Mouse (Mus musculus) midbrain, embryonic 10.5 days (tissue): ENCODE data around the gene Kcnab2. TPM values are rescaled to one million over a fixed set of nuclear protein-coding genes. Genes with fewer than 3 reads are reported as not detected.

ENCODE experiments used
- DNase-seq: peaks from one replicate; pipeline ENCODE4 v3.0.0-alpha.2; 2017; ENCODE audit warnings: low spot score
- H3K27ac ChIP-seq: fragments of 300-500 bp; sonication (generic); replicated peaks from 2 replicates; pipeline ENCODE4 v1.5.1; 2016; ENCODE audit warnings: mild to moderate bottlenecking
- H3K27me3 ChIP-seq: fragments of 300-500 bp; sonication (generic); 2 replicates; pipeline ENCODE4 v1.6.1; 2016; ENCODE audit warnings: low read depth, mild to moderate bottlenecking; ENCODE audit not compliant: poor library complexity, severe bottlenecking
- H3K36me3 ChIP-seq: fragments of 300-500 bp; sonication (generic); 2 replicates; pipeline ENCODE4 v1.6.1; 2016; ENCODE audit warnings: mild to moderate bottlenecking, moderate library complexity
- H3K4me1 ChIP-seq: fragments of 300-500 bp; sonication (generic); 2 replicates; pipeline ENCODE4 v1.6.1; 2016
- H3K4me3 ChIP-seq: fragments of 300-500 bp; sonication (generic); 2 replicates; pipeline ENCODE4 v1.5.1; 2016; ENCODE audit warnings: mild to moderate bottlenecking, moderate library complexity
- H3K9me3 ChIP-seq: fragments of 300-500 bp; sonication (generic); replicated peaks from 2 replicates; pipeline ENCODE4 v1.6.1; 2016; ENCODE audit warnings: mild to moderate bottlenecking
- WGBS: fragments of 180-500 bp; shearing (Covaris S2); methylation state at CpG from one replicate; pipeline ENCODE4 v1.1.7; 2016; 5-methylcytosine and 5-hydroxymethylcytosine counted together
- polyA plus RNA-seq: library from polyadenylated mRNA; unstranded; fragments of >200 nt; fragmentation: Nextera tagmentation; extraction: Ambion mirVana; gene quantifications from 2 replicates; pipeline ENCODE4 v1.2.1, GENCODE M21; 2016

Gene Kcnab2
- polyA plus RNA-seq, 1 experiment from 2014 or later: 12.2 TPM

- no peak for DNase-seq
- H3K27ac ChIP-seq: 0 out of 2 replicates have a peak overlapping the region, but pooled peaks have one; percentile 28
- WGBS: 84% methylated on average over 22 of the region's 22 CpGs
Measured at GRCm38 (mm10) chr4:152447731-152448665, 29.7 kb downstream of the Kcnab2 start.

GRCm38 (mm10) chr4:152446178-152446577, 31.5 kb downstream of the Kcnab2 start:
- H3K4me3 ChIP-seq: no peak overlapping the region
- peaks cover 16% of the 10 kb centered on the region; the same call in 1 of the 2 replicates for H3K4me1 ChIP-seq
- no peak overlapping the region for H3K27ac ChIP-seq
- WGBS: 95% methylated on average over 10 of the region's 10 CpGs
- no peaks in the 10 kb centered on the region for H3K9me3 ChIP-seq
- H3K27me3 ChIP-seq: no peaks in the 10 kb centered on the region
- no peak for DNase-seq
- no peaks in the 10 kb centered on the region for H3K36me3 ChIP-seq

More at GRCm38 (mm10) chr4:152447731-152448665, 29.7 kb downstream of the Kcnab2 start:
- Histone ChIP-seq H3K9me3 (no peaks in the 10 kb centered on the region), H3K4me1 (peaks cover 17% of the 10 kb centered on the region), H3K36me3 (no peaks in the 10 kb centered on the region), H3K4me3 (no peak overlapping the region), H3K27me3 (no peaks in the 10 kb centered on the region)

- Histone ChIP-seq H3K4me3 (no peak overlapping the region), H3K27ac (no peak overlapping the region), H3K27me3 (no peaks in the 10 kb centered on the region), H3K36me3 (no peaks in the 10 kb centered on the region), H3K9me3 (no peaks in the 10 kb centered on the region), H3K4me1 (0 out of 2 replicates have a peak, but pooled peaks cover 10% of the 10 kb centered on the region)
- no peak for DNase-seq
- WGBS: 35% methylated on average over 9 of the region's 9 CpGs
Measured at GRCm38 (mm10) chr4:152441536-152441935, 36.1 kb downstream of the Kcnab2 start.

GRCm38 (mm10) chr4:152440882-152441281, 36.8 kb downstream of the Kcnab2 start:
- Histone ChIP-seq H3K4me3 (no peak overlapping the region), H3K4me1 (peaks cover 11% of the 10 kb centered on the region; the same call in 1 of the 2 replicates), H3K36me3 (no peaks in the 10 kb centered on the region), H3K27me3 (no peaks in the 10 kb centered on the region), H3K9me3 (no peaks in the 10 kb centered on the region), H3K27ac (no peak overlapping the region)
- WGBS: 66% methylated on average over 9 of the region's 9 CpGs
- DNase-seq: no peak

GRCm38 (mm10) chr4:152435255-152435654, 42.4 kb downstream of the Kcnab2 start:
- Histone ChIP-seq H3K27ac (peak overlapping the region; percentile 69), H3K27me3 (peaks cover 20% of the 10 kb centered on the region), H3K9me3 (no peaks in the 10 kb centered on the region), H3K4me1 (peaks cover 14% of the 10 kb centered on the region), H3K4me3 (peak overlapping the region; percentile 47), H3K36me3 (no peaks in the 10 kb centered on the region)
- DNase-seq: peak; percentile 85
- WGBS: 11% methylated on average over 10 of the region's 10 CpGs

GRCm38 (mm10) chr4:152434836-152435235, 42.8 kb downstream of the Kcnab2 start:
- peak overlapping the region; percentile 47 for H3K4me3 ChIP-seq
- peak overlapping the region; percentile 69 for H3K27ac ChIP-seq
- DNase-seq: peak; percentile 91
- peaks cover 20% of the 10 kb centered on the region for H3K27me3 ChIP-seq
- no peaks in the 10 kb centered on the region for H3K9me3 ChIP-seq
- peaks cover 14% of the 10 kb centered on the region for H3K4me1 ChIP-seq
- no peaks in the 10 kb centered on the region for H3K36me3 ChIP-seq
- under 1% methylated on average over 9 of the region's 9 CpGs for WGBS

- DNase-seq: peak; percentile 40
- WGBS: 55% methylated on average over 5 of the region's 5 CpGs
Measured at GRCm38 (mm10) chr4:152432308-152432707, 45.4 kb downstream of the Kcnab2 start.

GRCm38 (mm10) chr4:152428259-152428658, 49.4 kb downstream of the Kcnab2 start:
- no peaks in the 10 kb centered on the region for H3K9me3 ChIP-seq
- DNase-seq: no peak
- 50% methylated on average over 8 of the region's 8 CpGs for WGBS
- H3K36me3 ChIP-seq: no peaks in the 10 kb centered on the region
- H3K27ac ChIP-seq: 0 out of 2 replicates have a peak overlapping the region, but pooled peaks have one; percentile 33
- peaks cover 12% of the 10 kb centered on the region for H3K4me1 ChIP-seq
- peaks cover 3% of the 10 kb centered on the region; the same call in 1 of the 2 replicates for H3K27me3 ChIP-seq
- no peak overlapping the region for H3K4me3 ChIP-seq

More at GRCm38 (mm10) chr4:152432308-152432707, 45.4 kb downstream of the Kcnab2 start:
- H3K36me3 ChIP-seq: no peaks in the 10 kb centered on the region
- peaks cover 26% of the 10 kb centered on the region for H3K4me1 ChIP-seq
- no peak overlapping the region for H3K4me3 ChIP-seq
- no peaks in the 10 kb centered on the region for H3K9me3 ChIP-seq
- no peak overlapping the region for H3K27ac ChIP-seq
- peaks cover 20% of the 10 kb centered on the region for H3K27me3 ChIP-seq

- Histone ChIP-seq H3K4me3 (no peak overlapping the region), H3K9me3 (no peaks in the 10 kb centered on the region), H3K36me3 (no peaks in the 10 kb centered on the region), H3K27ac (no peak overlapping the region), H3K4me1 (peaks cover 15% of the 10 kb centered on the region), H3K27me3 (no peaks in the 10 kb centered on the region)
- 74% methylated on average over 5 of the region's 5 CpGs for WGBS
- peak; percentile 32 for DNase-seq
Measured at GRCm38 (mm10) chr4:152424922-152425321, 52.7 kb downstream of the Kcnab2 start.

- H3K27ac ChIP-seq: no peak overlapping the region
- H3K36me3 ChIP-seq: no peaks in the 10 kb centered on the region
- H3K4me1 ChIP-seq: peaks cover 17% of the 10 kb centered on the region
- peak; percentile 45 for DNase-seq
- no peak overlapping the region for H3K4me3 ChIP-seq
- no peaks in the 10 kb centered on the region for H3K9me3 ChIP-seq
- WGBS: 44% methylated on average over 4 of the region's 4 CpGs
- no peaks in the 10 kb centered on the region; the same call in 1 of the 2 replicates for H3K27me3 ChIP-seq
Measured at GRCm38 (mm10) chr4:152424341-152424740, 53.3 kb downstream of the Kcnab2 start.

- no peak for DNase-seq
- peaks cover 4% of the 10 kb centered on the region; the same call in 1 of the 2 replicates for H3K27me3 ChIP-seq
- H3K9me3 ChIP-seq: no peaks in the 10 kb centered on the region
- no peaks in the 10 kb centered on the region for H3K36me3 ChIP-seq
- H3K4me1 ChIP-seq: peaks cover 17% of the 10 kb centered on the region
- H3K27ac ChIP-seq: no peak overlapping the region
- no peak overlapping the region for H3K4me3 ChIP-seq
- 94% methylated on average over 6 of the region's 6 CpGs for WGBS
Measured at GRCm38 (mm10) chr4:152423576-152423975, 54.1 kb downstream of the Kcnab2 start.

GRCm38 (mm10) chr4:152418229-152419060, 59.2 kb downstream of the Kcnab2 start:
- no peak for DNase-seq
- H3K9me3 ChIP-seq: no peaks in the 10 kb centered on the region
- WGBS: 35% methylated on average over 28 of the region's 28 CpGs
- no peak overlapping the region for H3K4me3 ChIP-seq
- H3K27me3 ChIP-seq: peaks cover 21% of the 10 kb centered on the region
- peaks cover 35% of the 10 kb centered on the region for H3K4me1 ChIP-seq
- H3K27ac ChIP-seq: peak overlapping the region; percentile 23; the same call in 1 of the 2 replicates
- H3K36me3 ChIP-seq: no peaks in the 10 kb centered on the region
